Mouse (Mus musculus) monocyte, adult 5-6 weeks (primary cell): ENCODE measurements around the gene Gja10. TPM values are rescaled to one million over a fixed set of nuclear protein-coding genes. Genes with fewer than 3 reads are reported as not detected.

Experiments used
- ATAC-seq: fragments of 153-309, 156-312 bp; replicated peaks from 2 replicates; pipeline ENCODE4 v1.8.0; 2017; ENCODE audit warnings: mild to moderate bottlenecking; ENCODE audit not compliant: low TSS enrichment, insufficient number of reproducible peaks, severe bottlenecking, poor library complexity, low FRiP score
- total RNA-seq: library from RNA; stranded (forward); fragments of 200-1000, 200-491, 200-594 nt; gene quantifications from 3 replicates; pipeline ENCODE4 v1.2.3, GENCODE M21; 2017

The Gja10 gene
- total RNA-seq, result 0.29 TPM in 1 of 3 replicates, not detected in the others

- no peak for ATAC-seq
Observed at GRCm38 (mm10) chr4:32602660-32603059, at the start of gene Gja10. Gene Gja10, minus strand, starts transcription at chr4:32602760.

- no peak for ATAC-seq
Observed at GRCm38 (mm10) chr4:32651669-32652068, 49.1 kb upstream of the Gja10 start.

DNA sequence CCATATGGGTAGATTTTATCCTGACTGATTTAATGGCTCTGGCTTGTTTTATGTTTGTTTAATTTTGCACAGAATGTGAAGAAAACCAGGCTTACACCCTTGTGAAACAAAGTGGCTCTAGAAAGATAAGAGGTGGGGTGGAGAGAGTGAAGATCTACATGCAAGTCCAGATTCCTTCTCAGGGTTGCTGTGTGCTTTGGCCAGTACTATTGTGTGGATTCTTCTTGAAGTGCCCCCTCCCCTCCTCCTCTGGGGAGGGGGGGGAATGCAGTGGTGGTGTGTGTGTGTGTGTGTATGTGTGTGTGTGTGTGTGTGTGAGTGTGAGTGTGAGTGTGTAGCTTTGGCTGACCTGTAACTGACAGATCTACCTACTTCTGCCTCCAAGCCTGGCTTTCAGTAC is 19.1 kb upstream of the Gja10 start:
- ATAC-seq, result no peak

DNA sequence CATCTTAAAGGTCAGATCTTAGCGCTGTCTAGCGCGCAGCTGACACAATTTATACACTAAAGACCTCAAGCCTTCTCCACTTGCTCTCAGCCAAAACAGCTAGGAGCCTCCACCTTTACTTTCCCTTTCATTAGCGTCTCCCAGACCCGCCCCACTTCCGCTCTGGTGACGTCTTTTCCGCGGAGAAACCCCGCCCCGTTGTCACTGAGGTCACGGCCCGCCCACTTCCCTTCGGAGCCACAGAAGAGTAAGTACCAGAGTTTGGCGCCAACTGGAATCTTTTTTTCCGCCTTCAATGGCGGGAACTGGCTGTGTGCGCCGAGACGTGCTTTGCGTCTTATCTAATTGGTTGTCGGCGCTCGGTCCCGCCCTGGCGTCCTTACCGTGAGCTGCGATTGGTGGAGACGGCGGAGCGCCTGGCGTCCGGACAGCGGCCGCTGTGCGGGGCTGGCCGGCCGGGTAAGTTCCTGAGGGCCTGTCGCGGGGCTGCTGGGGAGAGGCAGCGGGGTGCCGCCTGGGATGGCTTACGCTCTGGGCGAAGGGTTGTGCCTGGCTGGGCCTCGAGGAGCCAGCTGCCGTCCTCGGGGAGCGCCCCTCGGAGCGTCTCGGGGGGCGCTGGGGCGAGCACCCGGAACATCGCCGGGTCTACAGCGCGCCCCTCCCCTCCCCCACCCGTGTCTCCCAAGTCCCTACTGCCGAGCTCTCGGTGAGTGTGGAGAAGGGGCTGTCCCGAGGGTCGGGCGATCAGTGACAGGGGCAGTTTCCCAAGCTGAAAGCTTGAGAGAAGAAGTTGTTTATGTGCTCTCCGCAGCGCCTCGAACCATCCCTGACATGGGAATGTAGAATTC is 12.7 kb upstream of the Gja10 start, which contains the start of gene Casp8ap2:
TSS of gene Casp8ap2 (plus strand) at position 418 of the 848 bp plus-strand sequence.
- ATAC-seq, result peak; percentile 99

DNA sequence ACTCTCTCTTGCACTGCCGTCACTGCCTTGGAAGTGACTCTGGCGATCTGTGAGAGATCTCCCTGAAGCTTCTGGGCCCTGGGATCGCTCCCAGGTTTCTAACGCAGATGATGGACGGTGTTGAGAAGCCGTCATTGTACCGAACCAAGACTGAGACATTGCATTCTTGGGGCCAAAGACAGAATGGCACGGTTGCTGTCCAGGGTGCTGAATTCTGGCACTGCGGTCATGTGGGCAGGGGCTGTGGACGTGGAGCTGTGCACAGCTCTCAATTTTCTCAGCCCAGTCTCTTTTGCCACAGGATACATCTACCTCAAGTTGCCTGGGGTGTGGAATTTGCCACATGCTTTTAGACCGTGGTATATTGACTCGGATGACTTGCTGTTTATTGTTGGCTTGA is 1.4 kb downstream of the Gja10 start:
- ATAC-seq, result no peak

DNA sequence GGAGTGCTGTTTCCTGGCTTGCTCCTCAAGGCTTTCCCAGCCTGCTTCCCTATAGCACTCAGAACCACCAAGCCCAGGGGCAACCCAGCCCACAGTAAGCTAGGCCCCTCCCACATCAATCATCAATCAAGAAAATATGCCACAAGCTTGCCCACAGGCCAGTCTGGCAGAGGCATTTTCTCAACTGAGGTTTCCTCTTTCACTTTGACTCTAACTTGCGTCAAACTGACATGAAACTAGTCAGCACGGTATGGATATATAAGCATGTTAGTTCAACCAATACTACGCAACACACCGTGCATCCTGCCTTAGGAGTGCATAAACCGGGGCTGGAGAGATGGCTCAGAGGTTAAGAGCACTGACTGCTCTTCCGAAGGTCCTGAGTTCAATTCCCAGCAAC is 14.3 kb downstream of the Gja10 start:
- peak; percentile 59; the same call in 1 of the 2 replicates for ATAC-seq

DNA sequence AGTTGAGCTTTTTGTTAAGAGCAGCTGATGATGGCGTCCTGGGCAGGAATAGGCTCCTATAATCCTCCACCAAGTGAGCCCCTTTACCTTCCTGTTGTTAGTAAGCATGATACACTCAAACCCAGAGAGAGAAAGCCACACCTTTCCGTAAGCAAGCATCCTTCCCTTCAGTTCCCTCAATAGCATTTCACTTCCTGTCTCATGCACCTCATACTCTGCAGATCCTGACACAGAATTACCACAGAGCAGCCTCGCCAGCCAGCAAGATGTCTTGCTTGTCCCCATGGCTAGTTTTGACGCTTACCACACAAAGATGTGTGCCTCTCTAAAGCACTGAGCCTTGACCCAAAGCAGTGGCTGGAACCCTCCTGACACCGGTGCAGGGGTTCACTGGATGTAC is 15.0 kb downstream of the Gja10 start:
- peak; percentile 41; the same call in 1 of the 2 replicates for ATAC-seq

DNA sequence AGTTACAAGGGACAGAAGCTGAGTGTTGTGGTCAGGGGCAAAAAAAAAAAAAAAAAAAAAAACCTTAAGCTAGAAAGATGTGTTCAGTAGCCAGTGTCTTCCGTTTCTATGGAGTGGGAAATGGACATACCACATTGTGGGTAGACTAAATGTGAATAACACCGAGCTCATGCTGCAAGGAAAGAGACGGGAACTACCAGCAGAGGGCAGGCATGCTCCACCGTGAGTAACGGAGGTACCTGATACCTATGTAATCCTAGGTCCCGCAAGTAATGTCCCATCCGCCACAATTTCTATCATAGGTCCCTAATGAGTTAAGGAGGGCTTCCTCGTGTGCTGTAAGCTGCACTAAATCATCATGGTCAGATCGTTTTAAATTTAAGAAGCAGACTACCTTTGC is 16.0 kb downstream of the Gja10 start:
- peak; percentile 63; the same call in 1 of the 2 replicates for ATAC-seq

GRCm38 (mm10) chr4:32584181-32584580 is 18.4 kb downstream of the Gja10 start:
- ATAC-seq, result no peak

DNA sequence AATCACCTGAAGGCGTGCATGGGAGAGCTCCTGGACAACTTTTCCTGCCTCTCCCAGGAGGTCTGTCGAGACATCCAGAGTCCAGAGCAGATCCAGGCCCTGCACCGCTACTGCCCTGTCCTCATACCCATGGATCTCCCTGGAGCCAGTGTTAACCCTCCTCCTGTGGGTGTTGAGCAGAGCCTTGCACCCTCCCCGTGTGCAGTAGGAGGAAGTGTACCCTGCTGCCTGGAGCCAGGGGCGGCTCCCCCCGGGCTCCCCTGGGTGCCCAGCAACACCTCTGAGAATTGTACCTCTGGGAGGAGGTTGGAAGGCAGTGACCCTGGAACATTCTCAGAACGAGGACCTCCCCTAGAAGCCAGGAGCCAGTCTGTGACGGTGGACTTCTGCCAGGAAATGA is 22.7 kb downstream of the Gja10 start:
- ATAC-seq, result no peak

DNA sequence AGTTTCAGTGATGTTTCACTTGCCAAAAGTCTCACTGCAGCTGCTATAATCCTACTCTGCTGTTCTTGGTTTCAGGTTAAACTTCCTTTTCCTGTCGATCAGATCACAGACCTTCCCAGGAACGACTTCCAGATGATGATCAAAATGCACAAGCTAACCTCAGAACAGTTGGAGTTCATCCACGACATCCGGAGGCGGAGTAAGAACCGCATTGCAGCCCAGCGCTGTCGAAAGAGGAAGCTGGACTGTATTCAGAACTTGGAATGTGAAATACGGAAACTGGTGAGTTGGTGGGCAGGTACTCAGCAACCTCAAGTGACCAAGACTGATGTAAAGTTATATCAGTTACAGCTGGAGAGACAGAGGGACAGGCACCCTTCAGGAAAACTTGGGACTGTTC is 27.4 kb downstream of the Gja10 start:
- peak; percentile 47 for ATAC-seq

- no peak for ATAC-seq
Observed at GRCm38 (mm10) chr4:32574604-32575003, 28.0 kb downstream of the Gja10 start.

DNA sequence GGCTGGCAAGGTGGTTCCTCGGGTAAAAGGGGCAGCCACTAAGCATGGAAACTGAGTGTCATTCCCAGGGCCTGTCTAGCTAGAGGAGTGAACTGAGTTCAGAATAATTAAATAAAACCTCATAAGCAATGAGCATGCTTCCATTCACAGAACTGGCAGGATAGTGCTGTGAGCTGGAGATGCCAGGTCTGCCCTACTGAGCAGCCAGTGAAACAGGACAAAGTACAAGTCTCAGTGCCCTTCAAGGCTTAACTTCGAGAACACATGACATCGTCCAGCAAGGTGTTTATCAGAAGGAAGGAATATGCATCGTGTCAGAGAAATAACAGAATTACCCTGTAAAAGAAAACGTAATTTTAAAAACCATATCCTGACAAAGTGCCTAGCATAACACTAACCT is 29.0 kb downstream of the Gja10 start:
- no peak for ATAC-seq

DNA sequence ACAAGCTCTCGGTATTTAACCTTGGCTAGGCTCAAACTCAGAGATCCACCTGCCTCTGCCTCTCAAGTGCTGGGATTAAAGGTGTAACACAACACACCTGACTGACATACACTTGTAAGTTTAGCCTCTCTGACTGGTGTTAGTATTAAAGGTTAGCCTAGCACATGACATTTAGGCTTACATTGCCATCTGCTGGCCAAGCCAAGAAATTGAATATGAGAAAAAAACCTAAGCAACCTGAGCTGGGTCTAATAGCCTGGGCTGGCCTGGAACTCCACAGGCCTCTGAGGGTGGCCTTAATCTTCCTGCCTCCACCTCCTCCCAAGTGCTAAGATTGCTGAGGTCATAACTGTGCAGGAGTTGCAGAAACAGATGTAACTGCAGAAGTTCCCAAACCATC is 30.4 kb downstream of the Gja10 start:
- peak; percentile 42 for ATAC-seq

DNA sequence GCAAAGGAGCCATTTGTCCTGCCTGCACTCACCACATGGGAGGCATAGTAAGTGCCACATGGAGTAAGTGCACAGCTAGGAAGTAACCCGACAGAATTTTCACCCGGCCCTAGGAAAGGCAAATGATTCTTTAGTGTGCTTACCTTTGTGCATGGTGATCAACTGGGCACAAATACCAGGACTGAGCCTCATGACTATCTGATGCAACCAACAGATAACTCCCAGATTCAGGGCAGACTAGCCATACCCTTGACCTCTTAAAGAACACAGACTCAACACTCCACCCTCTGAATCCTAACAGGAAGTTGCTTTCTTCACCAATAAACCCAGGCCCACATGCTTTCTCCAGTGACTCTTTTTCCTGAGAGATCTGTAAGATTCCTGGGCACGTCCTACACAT is 31.1 kb downstream of the Gja10 start:
- no peak for ATAC-seq

- no peak for ATAC-seq
Observed at GRCm38 (mm10) chr4:32570939-32571317, 31.6 kb downstream of the Gja10 start.

GRCm38 (mm10) chr4:32569995-32570938 is 32.3 kb downstream of the Gja10 start:
- ATAC-seq, result no peak

- no peak for ATAC-seq
Observed at GRCm38 (mm10) chr4:32569054-32569453, 33.5 kb downstream of the Gja10 start.

- ATAC-seq, result peak; percentile 81
Observed at GRCm38 (mm10) chr4:32564918-32565317, 37.6 kb downstream of the Gja10 start.
